Mouse (Mus musculus): ENCODE measurements around the gene Serinc4.
A peak's percentile ranks its signal among the peaks of the same experiment; 100 is the strongest.
"Not testable (repeated sequence)": the region's sequence is repeated elsewhere in the genome, so short reads cannot be mapped to it uniquely, and the experiment has no call there.

Gene Serinc4

GRCm38 (mm10) chr2:121456692-121457642 is at the start of gene Serinc4:
TSS of gene Serinc4 (minus strand) at chr2:121456781.
- DNase-seq (ENCODE audit: low spot score), result peak; percentile 85

GRCm38 (mm10) chr2:121501550-121501949 is 45.0 kb upstream of the Serinc4 start:
- DNase-seq (ENCODE audit: low spot score), result not testable (repeated sequence)

GRCm38 (mm10) chr2:121484403-121484802 is 27.8 kb upstream of the Serinc4 start:
- DNase-seq (ENCODE audit: low spot score), result not testable (repeated sequence)

- DNase-seq (ENCODE audit: low spot score), result no peak
Measured at GRCm38 (mm10) chr2:121483576-121483975, 27.0 kb upstream of the Serinc4 start.

GRCm38 (mm10) chr2:121480916-121481315 is 24.3 kb upstream of the Serinc4 start:
- DNase-seq (ENCODE audit: low spot score), result not testable (repeated sequence)

- DNase-seq (ENCODE audit: low spot score), result no peak
Measured at GRCm38 (mm10) chr2:121480498-121480897, 23.9 kb upstream of the Serinc4 start.

- no peak for DNase-seq (ENCODE audit: low spot score)
Measured at GRCm38 (mm10) chr2:121477491-121478266, 21.1 kb upstream of the Serinc4 start.

GRCm38 (mm10) chr2:121475306-121475705 is 18.7 kb upstream of the Serinc4 start:
- not testable (repeated sequence) for DNase-seq (ENCODE audit: low spot score)

- no peak for DNase-seq (ENCODE audit: low spot score)
Measured at GRCm38 (mm10) chr2:121474180-121474535, 17.6 kb upstream of the Serinc4 start.

GRCm38 (mm10) chr2:121473301-121474179 is 17.0 kb upstream of the Serinc4 start, which contains the start of gene Mfap1b:
TSS of gene Mfap1b (minus strand) at chr2:121474067.
- DNase-seq (ENCODE audit: low spot score), result peak; percentile 84

GRCm38 (mm10) chr2:121472783-121473182 is 16.2 kb upstream of the Serinc4 start:
- DNase-seq (ENCODE audit: low spot score), result not testable (repeated sequence)

GRCm38 (mm10) chr2:121468982-121469381 is 12.4 kb upstream of the Serinc4 start:
- not testable (repeated sequence) for DNase-seq (ENCODE audit: low spot score)

- DNase-seq (ENCODE audit: low spot score), result no peak
Measured at GRCm38 (mm10) chr2:121460071-121460470, 3.5 kb upstream of the Serinc4 start.

GRCm38 (mm10) chr2:121455534-121455933 is 1.0 kb downstream of the Serinc4 start:
- DNase-seq (ENCODE audit: low spot score), result no peak

- DNase-seq (ENCODE audit: low spot score), result no peak
Measured at GRCm38 (mm10) chr2:121453917-121454316, 2.7 kb downstream of the Serinc4 start.

- DNase-seq (ENCODE audit: low spot score), result no peak
Measured at GRCm38 (mm10) chr2:121452990-121453389, 3.6 kb downstream of the Serinc4 start, which contains the start of gene Hypk. TSS of gene Hypk (plus strand) at chr2:121453290.

GRCm38 (mm10) chr2:121452361-121452760 is 4.2 kb downstream of the Serinc4 start:
- no peak for DNase-seq (ENCODE audit: low spot score)

GRCm38 (mm10) chr2:121450093-121450492 is 6.5 kb downstream of the Serinc4 start:
- no peak for DNase-seq (ENCODE audit: low spot score)

- no peak for DNase-seq (ENCODE audit: low spot score)
Measured at GRCm38 (mm10) chr2:121449545-121450011, 7.0 kb downstream of the Serinc4 start.

- DNase-seq (ENCODE audit: low spot score), result peak; percentile 99
Measured at GRCm38 (mm10) chr2:121448739-121449535, 7.6 kb downstream of the Serinc4 start, which contains the start of gene Serf2. TSS of gene Serf2 (plus strand) at chr2:121449195.

Measured in testis, postnatal 14 days (tissue).